Mouse (Mus musculus): ENCODE results near the gene Gm45808.

- no peak for TF ChIP-seq CTCF (IDR thresholded peaks at IDR 0.05; ENCODE audit: low read depth)
- no peak for TF ChIP-seq EP300 (IDR thresholded peaks at IDR 0.05; ENCODE audit: low read depth)
Observed at GRCm38 (mm10) chr7:45461326-45461725, 25.3 kb downstream of the Gm45808 start.

All from liver, postnatal 0 days (tissue).